Mouse (Mus musculus) erythroblast, embryonic 14.5 days (primary cell): ENCODE data around the gene Hsp90aa1. TPM values are rescaled to one million over a fixed set of nuclear protein-coding genes. Genes with fewer than 3 reads are reported as not detected.

Experiments used
- H3K27me3 ChIP-seq: 2 replicates; pipeline ENCODE4 v1.6.1; 2012; ENCODE audit warnings: inconsistent platforms; ENCODE audit not compliant: control insufficient read depth
- H3K36me3 ChIP-seq: 2 replicates; pipeline ENCODE4 v1.6.1; 2012; ENCODE audit warnings: mild to moderate bottlenecking, inconsistent platforms; ENCODE audit not compliant: control insufficient read depth
- H3K4me1 ChIP-seq: 2 replicates; pipeline ENCODE4 v1.6.1; 2012; ENCODE audit warnings: inconsistent platforms; ENCODE audit not compliant: control insufficient read depth
- H3K4me3 ChIP-seq: replicated peaks from 2 replicates; pipeline ENCODE3; 2012; ENCODE audit warnings: moderate library complexity, mild to moderate bottlenecking, inconsistent platforms
- H3K9me3 ChIP-seq: 2 replicates; pipeline ENCODE4 v1.6.1; 2012; ENCODE audit warnings: low read length, inconsistent platforms, mixed read lengths; ENCODE audit not compliant: control insufficient read depth
- GATA1 ChIP-seq: IDR thresholded peaks from 2 replicates; pipeline ENCODE4 v1.6.1; 2012; ENCODE audit warnings: low read length, inconsistent platforms, mixed read lengths
- TAL1 ChIP-seq: IDR thresholded peaks from 3 replicates; pipeline ENCODE4 v1.6.1; 2012; ENCODE audit warnings: low read length, inconsistent platforms, mixed read lengths
- polyA plus RNA-seq: library from polyadenylated mRNA; stranded (reverse); fragments of >175 nt; gene quantifications from 2 replicates; pipeline ENCODE4 v1.2.3, GENCODE M21; 2012

The Hsp90aa1 gene
- polyA plus RNA-seq, 1 experiment: 20.5 TPM

DNA sequence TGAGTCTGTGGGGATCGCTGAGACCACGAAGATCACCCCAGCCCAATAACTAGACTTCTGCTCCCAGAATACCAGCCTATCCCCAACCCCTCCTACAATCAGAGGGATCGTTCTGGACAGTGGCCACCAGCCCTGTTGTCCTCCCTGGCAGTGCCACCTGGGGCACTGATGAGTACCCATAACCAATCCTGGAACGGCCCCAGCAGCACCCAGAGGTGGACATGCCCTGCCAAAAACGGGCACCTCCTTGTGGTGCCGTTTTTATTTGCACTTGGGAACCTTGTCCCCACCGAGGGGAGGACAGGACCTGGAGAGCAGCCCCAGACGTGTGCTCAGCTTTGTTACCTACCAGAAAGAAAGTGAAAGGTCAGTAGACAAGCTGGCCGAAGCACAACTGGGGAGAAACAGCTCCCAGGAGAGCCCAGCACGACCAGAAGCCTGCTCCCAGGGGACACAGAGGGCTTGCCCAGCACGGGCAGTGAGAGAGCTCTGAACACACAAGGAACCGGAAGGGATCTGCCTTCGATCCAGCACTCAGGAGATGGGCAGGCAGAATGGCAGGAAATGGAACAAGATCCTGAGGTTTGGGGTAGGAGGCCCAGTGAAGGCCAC lies 35.0 kb downstream of the Hsp90aa1 start:
- TF ChIP-seq TAL1 (no peak), GATA1 (no peak)
- no peaks in the 10 kb centered on the region for H3K27me3 ChIP-seq
- no peaks in the 10 kb centered on the region for H3K9me3 ChIP-seq
- no peaks in the 10 kb centered on the region; the same call in 1 of the 2 replicates for H3K4me1 ChIP-seq
- peaks cover 62% of the 10 kb centered on the region for H3K36me3 ChIP-seq
- no peak overlapping the region for H3K4me3 ChIP-seq

DNA sequence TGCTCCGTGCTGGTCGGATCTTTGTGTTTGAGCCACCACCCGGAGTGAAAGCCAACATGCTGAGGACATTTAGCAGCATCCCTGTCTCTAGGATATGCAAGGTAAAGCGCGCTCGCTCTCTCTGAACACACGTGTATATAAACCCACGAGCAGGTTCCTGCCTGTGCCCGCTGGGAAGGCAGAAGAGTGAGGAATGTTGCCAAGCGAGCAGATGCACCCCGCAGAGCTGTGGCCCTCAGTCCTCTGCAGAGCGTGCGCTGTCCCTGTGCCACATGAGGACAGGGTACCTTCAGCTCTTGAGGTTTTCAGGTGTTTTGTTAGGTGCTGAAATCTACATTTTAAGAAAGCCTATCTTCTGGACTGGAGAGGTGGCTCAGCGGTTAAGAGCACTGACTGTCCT lies 40.8 kb downstream of the Hsp90aa1 start:
- TF ChIP-seq TAL1 (no peak), GATA1 (no peak)
- H3K9me3 ChIP-seq: no peaks in the 10 kb centered on the region
- no peak overlapping the region for H3K4me3 ChIP-seq
- peaks cover 99% of the 10 kb centered on the region for H3K36me3 ChIP-seq
- H3K27me3 ChIP-seq: no peaks in the 10 kb centered on the region
- H3K4me1 ChIP-seq: no peaks in the 10 kb centered on the region

DNA sequence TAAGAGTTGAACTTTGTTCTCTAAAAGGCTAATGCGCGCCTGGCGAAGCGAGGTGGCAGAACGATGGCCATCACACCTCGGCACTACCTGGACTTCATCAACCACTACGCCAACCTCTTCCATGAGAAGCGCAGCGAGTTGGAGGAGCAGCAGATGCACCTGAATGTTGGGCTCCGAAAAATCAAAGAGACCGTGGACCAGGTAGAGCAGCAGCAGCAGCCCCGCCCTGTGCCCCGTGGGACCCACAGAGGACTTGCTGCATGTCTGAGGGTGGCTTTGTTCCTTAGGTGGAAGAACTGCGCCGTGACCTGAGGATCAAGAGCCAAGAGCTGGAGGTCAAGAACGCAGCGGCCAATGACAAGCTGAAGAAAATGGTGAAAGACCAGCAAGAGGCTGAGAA lies 51.1 kb downstream of the Hsp90aa1 start:
- TF ChIP-seq TAL1: no peak
- TF ChIP-seq GATA1: no peak
- Histone ChIP-seq H3K4me1 (no peaks in the 10 kb centered on the region), H3K36me3 (peaks cover 95% of the 10 kb centered on the region), H3K27me3 (no peaks in the 10 kb centered on the region), H3K9me3 (no peaks in the 10 kb centered on the region), H3K4me3 (no peak overlapping the region)

DNA sequence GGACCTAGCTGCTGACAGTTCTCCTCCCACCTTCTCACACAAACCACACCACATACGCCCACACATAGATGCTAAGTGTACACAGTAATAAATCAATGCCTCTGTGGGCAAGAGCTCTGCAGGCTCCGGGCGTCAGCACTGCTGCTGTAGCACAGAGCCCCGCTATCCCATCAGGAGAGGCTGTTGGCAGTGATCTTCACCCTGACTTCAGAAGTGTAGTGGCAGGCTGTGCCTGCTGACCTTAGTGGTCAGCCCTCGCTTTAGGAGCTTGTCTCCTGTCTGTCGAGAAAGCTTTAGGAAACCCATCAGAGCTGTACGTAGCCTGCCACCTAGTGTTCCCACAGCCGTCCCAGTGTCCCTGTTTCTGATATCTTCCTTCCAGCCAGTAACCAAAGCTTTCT lies 52.3 kb downstream of the Hsp90aa1 start:
- Histone ChIP-seq H3K4me1 (no peaks in the 10 kb centered on the region), H3K27me3 (no peaks in the 10 kb centered on the region), H3K4me3 (no peak overlapping the region), H3K9me3 (no peaks in the 10 kb centered on the region), H3K36me3 (peaks cover 95% of the 10 kb centered on the region)
- no peak for TF ChIP-seq GATA1
- no peak for TF ChIP-seq TAL1

Other genes with a start within 250 kb of the Hsp90aa1 start
- 38.7 and 45.7 TPM in 2 replicates for gene Dync1h1, start 101.3 kb downstream of the Hsp90aa1 start, polyA plus RNA-seq
- gene 1700001K19Rik, start 20.1 kb downstream of the Hsp90aa1 start, polyA plus RNA-seq: not detected in 2 replicates
- gene Wdr20, start 35.2 kb upstream of the Hsp90aa1 start, polyA plus RNA-seq: 0.67 and 1.6 TPM in 2 replicates
- 0.06 TPM in 1 of 2 replicates, not detected in the other for gene Mok, start 138.2 kb upstream of the Hsp90aa1 start, polyA plus RNA-seq
- 0.06 and 0.13 TPM in 2 replicates for gene Zfp839, start 147.5 kb upstream of the Hsp90aa1 start, polyA plus RNA-seq
- gene Cinp, start 186.4 kb upstream of the Hsp90aa1 start, polyA plus RNA-seq: 1.1 TPM in 2 replicates
- 0.13 and 0.16 TPM in 2 replicates for gene Tecpr2, start 186.5 kb upstream of the Hsp90aa1 start, polyA plus RNA-seq